Mouse (Mus musculus): ENCODE results near the gene Atp1a4. TPM values are rescaled to one million over a fixed set of nuclear protein-coding genes. Genes with fewer than 3 reads are reported as not detected.

The Atp1a4 gene
- polyA plus RNA-seq, 1 experiment from 2014 or later = not detected

GRCm38 (mm10) chr1:172213771-172214170, 44.4 kb downstream of the Atp1a4 start:
- Histone ChIP-seq H3K36me3 (no peaks in the 10 kb centered on the region; the same call in 1 of the 2 replicates), H3K4me2 (replicated peaks) (no peak overlapping the region), H3K27ac (no peak overlapping the region), H3K4me1 (peaks cover 13% of the 10 kb centered on the region; the same call in 1 of the 2 replicates), H3K9me3 (no peaks in the 10 kb centered on the region), H3K27me3 (replicated peaks) (no peaks in the 10 kb centered on the region), H3K4me3 (no peak overlapping the region), H3K9ac (no peak overlapping the region)
- 65% methylated on average over 4 of the region's 4 CpGs for WGBS
- no peak for ATAC-seq (ENCODE audit: low FRiP score, low read depth)

- Histone ChIP-seq H3K4me1 (peaks cover 8% of the 10 kb centered on the region; the same call in 1 of the 2 replicates), H3K9me3 (no peaks in the 10 kb centered on the region), H3K27me3 (replicated peaks) (no peaks in the 10 kb centered on the region), H3K4me3 (no peak overlapping the region), H3K9ac (no peak overlapping the region), H3K36me3 (no peaks in the 10 kb centered on the region; the same call in 1 of the 2 replicates), H3K4me2 (replicated peaks) (no peak overlapping the region), H3K27ac (no peak overlapping the region)
- ATAC-seq (ENCODE audit: low FRiP score, low read depth) = no peak
- 59% methylated on average over 5 of the region's 5 CpGs for WGBS
Measured at GRCm38 (mm10) chr1:172212776-172213175, 45.4 kb downstream of the Atp1a4 start.

DNA sequence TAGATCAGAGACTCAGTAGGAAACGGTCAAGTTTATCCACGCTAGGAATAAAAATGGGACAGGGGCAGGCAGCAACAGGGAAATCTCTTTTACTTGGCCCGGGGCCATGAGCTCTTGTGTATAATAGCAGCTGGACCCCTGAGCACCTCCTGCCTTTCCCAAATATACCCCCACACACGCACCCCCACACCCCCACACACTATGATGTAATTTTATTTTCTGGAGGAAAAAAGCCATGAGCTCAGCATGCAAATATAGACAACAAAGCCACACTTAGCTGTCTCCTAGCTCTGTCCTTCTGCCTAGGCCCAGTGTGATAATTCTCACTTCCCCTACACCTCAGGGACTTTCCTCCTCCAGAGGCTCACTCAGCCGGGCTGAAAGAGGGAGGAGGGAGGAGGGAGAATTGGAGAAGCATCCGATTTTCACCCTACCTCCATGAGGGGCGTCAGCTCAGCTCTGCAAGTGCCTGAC, 51.1 kb downstream of the Atp1a4 start:
- Histone ChIP-seq H3K9ac (peak overlapping the region; percentile 85), H3K4me3 (no peak overlapping the region), H3K36me3 (no peaks in the 10 kb centered on the region; the same call in 1 of the 2 replicates), H3K27me3 (replicated peaks) (no peaks in the 10 kb centered on the region), H3K4me1 (peaks cover 53% of the 10 kb centered on the region), H3K4me2 (replicated peaks) (peak overlapping the region; percentile 77), H3K9me3 (no peaks in the 10 kb centered on the region), H3K27ac (no peak overlapping the region)
- WGBS = 15% methylated on average over 7 of the region's 7 CpGs
- no peak for ATAC-seq (ENCODE audit: low FRiP score, low read depth)

DNA sequence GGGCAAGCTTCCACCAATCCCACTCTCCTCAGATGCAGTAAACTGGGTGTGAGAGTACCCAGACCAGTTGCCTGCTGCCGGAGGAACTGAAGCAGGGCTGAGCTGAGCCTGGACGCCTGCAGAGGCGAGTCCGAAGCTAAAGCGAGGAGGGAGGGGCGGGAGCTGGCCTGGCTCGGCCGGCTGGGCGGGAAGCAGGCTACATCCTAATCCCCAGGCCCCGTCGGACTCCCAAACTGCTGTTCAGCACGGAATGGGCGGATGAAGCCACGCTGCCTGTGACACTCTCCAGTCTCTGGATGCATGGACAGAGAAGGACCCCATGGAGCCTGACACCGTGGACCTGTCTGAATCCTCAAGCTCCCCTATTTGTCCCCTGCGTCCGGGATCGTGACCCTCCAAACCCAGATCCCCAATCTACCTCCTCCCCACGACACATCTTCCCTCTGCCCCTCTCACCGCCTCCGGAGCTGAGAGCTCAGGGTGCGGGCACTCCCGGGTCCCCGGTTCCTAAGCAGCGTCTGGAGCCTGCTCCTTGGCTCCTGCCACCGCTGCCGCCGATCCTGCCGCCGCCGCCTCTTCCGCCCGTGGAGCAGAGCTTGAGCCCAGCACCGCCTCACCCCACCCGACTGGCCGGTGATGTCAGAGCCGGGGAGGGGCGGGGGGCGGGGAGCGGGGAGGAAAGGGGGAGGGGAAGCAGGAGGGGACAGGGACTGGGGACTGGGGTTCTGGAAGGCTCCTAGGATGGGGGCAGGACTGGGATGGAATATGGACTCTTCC, 51.9 kb downstream of the Atp1a4 start, which contains the start of gene Pea15a:
TSS of gene Pea15a (minus strand) at position 664 of the 777 bp plus-strand sequence.
- WGBS = 1% methylated on average over 40 of the region's 40 CpGs
- peak within 1 kb of the TSS; percentile 85 for H3K27ac ChIP-seq
- H3K27me3 ChIP-seq (replicated peaks) = no peaks in the 10 kb centered on the region
- H3K4me2 ChIP-seq (replicated peaks) = peak within 1 kb of the TSS; percentile 77
- H3K36me3 ChIP-seq = no peaks in the 10 kb centered on the region; the same call in 1 of the 2 replicates
- peaks cover 61% of the 10 kb centered on the region for H3K4me1 ChIP-seq
- H3K9me3 ChIP-seq = no peaks in the 10 kb centered on the region
- ATAC-seq (ENCODE audit: low FRiP score, low read depth) = peak; percentile 63
- H3K9ac ChIP-seq = peak within 1 kb of the TSS; percentile 85
- peak within 1 kb of the TSS; percentile 72 for H3K4me3 ChIP-seq

DNA sequence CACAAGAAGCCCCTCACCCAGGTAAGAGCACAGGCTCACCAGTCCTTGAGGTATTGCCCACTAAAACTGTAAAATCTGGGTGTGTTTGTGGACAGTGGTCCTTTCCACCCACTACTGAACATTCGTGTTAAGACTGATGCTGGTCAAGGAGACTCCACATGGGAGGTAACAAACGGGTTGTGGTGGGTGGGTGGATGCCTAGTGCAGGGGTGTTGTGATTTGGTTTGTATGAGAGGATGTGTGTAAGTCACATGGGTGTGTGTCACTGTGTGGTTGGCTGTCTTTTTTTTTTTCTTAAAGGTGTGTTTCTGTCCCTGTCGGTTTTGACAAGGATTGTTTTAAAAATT, 52.5 kb downstream of the Atp1a4 start:
- peak overlapping the region; percentile 85 for H3K27ac ChIP-seq
- WGBS = 5% methylated on average over 3 of the region's 3 CpGs
- H3K27me3 ChIP-seq (replicated peaks) = no peaks in the 10 kb centered on the region
- peaks cover 67% of the 10 kb centered on the region for H3K4me1 ChIP-seq
- H3K9me3 ChIP-seq = no peaks in the 10 kb centered on the region
- no peak for ATAC-seq (ENCODE audit: low FRiP score, low read depth)
- peak overlapping the region; percentile 77 for H3K4me2 ChIP-seq (replicated peaks)
- no peaks in the 10 kb centered on the region; the same call in 1 of the 2 replicates for H3K36me3 ChIP-seq
- peak overlapping the region; percentile 72 for H3K4me3 ChIP-seq
- H3K9ac ChIP-seq = peak overlapping the region; percentile 85

DNA sequence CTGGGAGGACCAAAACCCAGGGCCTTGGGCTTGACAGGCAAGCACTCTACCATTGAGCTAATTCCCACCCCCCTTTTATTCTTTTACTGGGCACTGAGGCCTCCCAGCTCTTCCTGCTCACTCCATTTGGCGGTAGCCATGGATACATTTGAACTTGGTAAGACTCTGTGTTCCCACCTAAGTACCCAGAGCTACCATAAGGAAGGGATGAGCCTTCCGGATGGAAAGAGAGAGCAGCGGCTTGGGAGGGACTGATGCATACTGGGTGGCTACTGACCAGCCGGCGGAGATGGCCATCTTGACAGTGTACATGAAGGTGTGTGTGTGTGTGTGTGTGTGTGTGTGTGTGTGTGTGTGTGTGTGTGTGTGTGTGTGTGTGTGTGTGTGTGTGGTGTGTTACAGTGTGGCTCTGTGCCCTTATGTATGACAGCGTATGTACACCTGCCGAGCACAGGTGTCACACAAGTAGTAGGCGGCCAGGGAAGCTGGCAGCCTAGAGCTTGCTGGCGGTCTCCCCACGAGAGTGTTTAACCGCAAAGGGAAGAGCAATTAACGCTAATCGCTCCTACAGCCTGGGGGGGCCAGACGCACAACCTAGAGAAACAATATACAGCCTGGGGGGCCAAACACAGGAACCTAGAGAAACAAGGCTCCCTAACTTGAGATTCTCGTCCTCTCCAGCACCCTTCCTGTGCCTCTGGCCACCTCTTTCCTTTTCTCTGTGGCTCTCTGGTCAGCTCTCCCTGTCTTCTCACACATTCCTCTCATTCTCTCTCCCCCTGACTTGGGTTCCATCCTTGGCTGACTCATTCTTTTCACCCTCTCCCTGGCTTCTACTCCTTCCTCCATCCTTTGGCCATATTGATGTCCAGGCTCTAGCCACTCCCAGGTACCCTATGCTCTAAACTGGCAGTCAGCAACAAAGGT, 53.1 kb downstream of the Atp1a4 start:
- WGBS = 22% methylated on average over 15 of the region's 15 CpGs
- Histone ChIP-seq H3K27me3 (replicated peaks) (no peaks in the 10 kb centered on the region), H3K36me3 (peaks cover 3% of the 10 kb centered on the region), H3K27ac (peak overlapping the region; percentile 85), H3K9ac (peak overlapping the region; percentile 85), H3K9me3 (no peaks in the 10 kb centered on the region), H3K4me2 (replicated peaks) (peak overlapping the region; percentile 77), H3K4me3 (peak overlapping the region; percentile 72), H3K4me1 (peaks cover 74% of the 10 kb centered on the region)
- no peak for ATAC-seq (ENCODE audit: low FRiP score, low read depth)

GRCm38 (mm10) chr1:172204033-172204813, 54.0 kb downstream of the Atp1a4 start:
- Histone ChIP-seq H3K4me1 (peaks cover 79% of the 10 kb centered on the region), H3K27me3 (replicated peaks) (no peaks in the 10 kb centered on the region), H3K4me3 (peak overlapping the region; percentile 72), H3K27ac (peak overlapping the region; percentile 85), H3K9me3 (no peaks in the 10 kb centered on the region), H3K9ac (peak overlapping the region; percentile 85), H3K4me2 (replicated peaks) (peak overlapping the region; percentile 77), H3K36me3 (peaks cover 12% of the 10 kb centered on the region)
- no peak for ATAC-seq (ENCODE audit: low FRiP score, low read depth)
- 11% methylated on average over 9 of the region's 9 CpGs for WGBS

- Histone ChIP-seq H3K27ac (peak overlapping the region; percentile 85), H3K4me3 (peak overlapping the region; percentile 15; the same call in 1 of the 2 replicates), H3K27me3 (replicated peaks) (no peaks in the 10 kb centered on the region), H3K9ac (peak overlapping the region; percentile 85), H3K4me1 (peaks cover 79% of the 10 kb centered on the region), H3K4me2 (replicated peaks) (peak overlapping the region; percentile 77), H3K9me3 (no peaks in the 10 kb centered on the region), H3K36me3 (peaks cover 17% of the 10 kb centered on the region)
- ATAC-seq (ENCODE audit: low FRiP score, low read depth) = no peak
- WGBS = 0% methylated on average over 4 of the region's 4 CpGs
Measured at GRCm38 (mm10) chr1:172203566-172203965, 54.6 kb downstream of the Atp1a4 start.

DNA sequence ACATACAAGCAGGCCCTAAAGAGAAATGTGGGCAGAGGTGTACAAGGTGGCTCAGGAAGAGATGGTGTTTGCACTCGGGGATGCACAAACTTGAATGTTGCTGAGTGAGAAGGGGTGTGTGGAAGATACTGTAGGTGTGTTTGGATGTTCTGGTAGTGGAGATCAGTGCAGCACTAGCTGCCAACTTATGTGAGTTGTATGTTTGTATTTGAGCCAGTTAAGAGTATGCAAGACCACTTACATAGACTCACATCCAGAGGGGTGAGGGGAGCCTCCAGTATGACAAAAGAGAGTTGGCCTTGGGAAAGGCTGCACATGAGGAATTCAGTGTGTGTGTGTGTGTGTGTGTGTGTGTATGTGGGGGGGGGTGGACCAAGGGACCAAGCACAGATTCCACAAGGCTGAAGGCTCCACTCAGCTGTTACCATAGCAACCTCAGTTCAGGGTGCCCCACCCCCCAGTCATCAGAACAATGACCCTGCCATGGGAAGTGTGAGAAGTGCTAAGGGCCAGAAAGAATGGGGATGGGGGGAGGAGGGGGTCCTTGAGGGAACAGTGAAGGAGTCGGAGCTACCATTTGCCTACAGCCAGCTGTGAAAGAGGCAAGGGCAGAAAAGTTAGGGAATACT, 55.2 kb downstream of the Atp1a4 start:
- ATAC-seq (ENCODE audit: low FRiP score, low read depth) = peak; percentile 36
- Histone ChIP-seq H3K4me3 (0 out of 2 replicates have a peak overlapping the region, but pooled peaks have one; percentile 15), H3K27me3 (replicated peaks) (no peaks in the 10 kb centered on the region), H3K9me3 (no peaks in the 10 kb centered on the region), H3K4me1 (peaks cover 79% of the 10 kb centered on the region), H3K4me2 (replicated peaks) (peak overlapping the region; percentile 77), H3K9ac (peak overlapping the region; percentile 85; the same call in 1 of the 2 replicates), H3K27ac (peak overlapping the region; percentile 85), H3K36me3 (peaks cover 23% of the 10 kb centered on the region)
- 5% methylated on average over 2 of the region's 2 CpGs for WGBS

DNA sequence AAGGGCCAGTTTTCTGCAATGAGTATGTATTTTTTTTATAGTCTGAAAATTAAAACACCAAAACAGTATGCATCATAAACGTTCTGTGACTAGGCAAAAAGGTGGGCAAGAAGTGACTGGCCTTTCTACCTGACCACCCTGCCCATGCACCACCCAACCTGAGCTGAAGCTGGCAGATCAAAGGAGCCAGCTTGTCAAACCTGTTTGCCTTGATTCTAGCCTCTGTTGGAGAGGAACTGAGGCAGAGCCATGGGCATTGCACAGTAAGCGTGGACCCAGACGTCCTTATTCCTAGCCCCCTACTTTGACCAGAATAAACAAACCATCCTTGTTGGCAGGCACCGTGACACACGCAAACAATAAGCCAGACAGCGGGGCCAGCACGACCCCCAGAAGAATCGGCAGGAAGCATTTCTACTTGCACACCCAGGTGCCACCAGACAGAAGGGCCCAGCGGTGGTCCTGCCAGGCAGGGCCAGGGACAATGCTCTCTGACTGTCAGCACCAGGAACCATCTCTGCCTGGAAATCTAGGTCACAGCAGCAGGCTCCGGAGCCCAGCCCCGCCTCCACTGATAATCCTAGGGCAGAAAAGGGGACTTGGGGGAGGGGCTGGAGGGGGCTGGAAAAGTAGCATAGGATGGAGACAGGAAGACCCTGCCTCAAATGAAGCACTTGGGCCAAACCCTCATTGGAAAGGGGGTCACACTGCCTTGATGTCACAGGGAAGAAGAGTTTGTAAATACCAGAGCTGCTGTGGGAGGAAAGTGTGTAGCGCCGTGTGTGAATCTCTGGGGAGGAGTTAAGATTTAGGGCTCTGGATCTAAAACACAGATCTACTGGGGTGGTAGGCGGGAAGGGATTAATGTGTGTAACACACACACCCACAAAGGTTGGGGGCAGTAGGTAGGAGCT, 56.0 kb downstream of the Atp1a4 start:
- peak; percentile 8 for ATAC-seq (ENCODE audit: low FRiP score, low read depth)
- H3K27ac ChIP-seq = peak overlapping the region; percentile 85
- 10% methylated on average over 14 of the region's 14 CpGs for WGBS
- no peaks in the 10 kb centered on the region for H3K27me3 ChIP-seq (replicated peaks)
- H3K4me3 ChIP-seq = 0 out of 2 replicates have a peak overlapping the region, but pooled peaks have one; percentile 15
- H3K36me3 ChIP-seq = peaks cover 30% of the 10 kb centered on the region
- H3K9ac ChIP-seq = peak overlapping the region; percentile 43; the same call in 1 of the 2 replicates
- H3K4me2 ChIP-seq (replicated peaks) = peak overlapping the region; percentile 77
- no peaks in the 10 kb centered on the region for H3K9me3 ChIP-seq
- peaks cover 75% of the 10 kb centered on the region for H3K4me1 ChIP-seq

Data from neural tube, embryonic 12.5 days (tissue).